Mouse (Mus musculus) heart, embryonic 12.5 days (tissue): ENCODE results near the gene Gm10840. TPM values are rescaled to one million over a fixed set of nuclear protein-coding genes. Genes with fewer than 3 reads are reported as not detected.
"Not testable (repeated sequence)": the region's sequence is repeated elsewhere in the genome, so short reads cannot be mapped to it uniquely, and the experiment has no call there.

Experiments
- ATAC-seq: fragments of 200-750 bp; cut with Nextera tagmentation; 2 replicates; pipeline ENCODE4 v1.8.0; 2017; ENCODE audit warnings: moderate TSS enrichment, moderate library complexity; ENCODE audit not compliant: insufficient number of reproducible peaks, low FRiP score
- H3K27ac ChIP-seq: fragments of 300-500 bp; sonication (generic); 2 replicates; pipeline ENCODE4 v1.5.1; 2016; ENCODE audit warnings: mild to moderate bottlenecking, moderate library complexity; ENCODE audit not compliant: poor library complexity, severe bottlenecking
- H3K27me3 ChIP-seq: fragments of 300-500 bp; sonication (generic); replicated peaks from 2 replicates; pipeline ENCODE4 v1.6.1; 2016; ENCODE audit warnings: mild to moderate bottlenecking, moderate library complexity
- H3K36me3 ChIP-seq: fragments of 300-500 bp; sonication (generic); 2 replicates; pipeline ENCODE4 v1.6.1; 2016; ENCODE audit warnings: mild to moderate bottlenecking, moderate library complexity
- H3K4me1 ChIP-seq: fragments of 300-500 bp; sonication (generic); replicated peaks from 2 replicates; pipeline ENCODE4 v1.6.1; 2016; ENCODE audit warnings: mild to moderate bottlenecking
- H3K4me2 ChIP-seq: fragments of 300-500 bp; sonication (generic); 2 replicates; pipeline ENCODE4 v1.6.1; 2016; ENCODE audit warnings: mild to moderate bottlenecking, moderate library complexity
- H3K4me3 ChIP-seq: fragments of 300-500 bp; sonication (generic); 2 replicates; pipeline ENCODE4 v1.5.1; 2016; ENCODE audit warnings: mild to moderate bottlenecking
- H3K9ac ChIP-seq: fragments of 300-500 bp; sonication (generic); 2 replicates; pipeline ENCODE4 v1.6.1; 2016; ENCODE audit warnings: mild to moderate bottlenecking, moderate library complexity
- H3K9me3 ChIP-seq: fragments of 300-500 bp; sonication (generic); replicated peaks from 2 replicates; pipeline ENCODE4 v1.6.1; 2016; ENCODE audit warnings: mild to moderate bottlenecking, moderate library complexity
- WGBS: fragments of 180-500 bp; shearing (Covaris S2); methylation state at CpG from one replicate; pipeline ENCODE4 v1.1.7; 2016; 5-methylcytosine and 5-hydroxymethylcytosine counted together
- polyA plus RNA-seq: library from polyadenylated mRNA; unstranded; fragments of >200 nt; fragmentation: Nextera tagmentation; extraction: Ambion mirVana; gene quantifications from 2 replicates; pipeline ENCODE4 v1.2.1, GENCODE M21; 2016

Gene Gm10840
- polyA plus RNA-seq: not detected in 2 replicates

DNA sequence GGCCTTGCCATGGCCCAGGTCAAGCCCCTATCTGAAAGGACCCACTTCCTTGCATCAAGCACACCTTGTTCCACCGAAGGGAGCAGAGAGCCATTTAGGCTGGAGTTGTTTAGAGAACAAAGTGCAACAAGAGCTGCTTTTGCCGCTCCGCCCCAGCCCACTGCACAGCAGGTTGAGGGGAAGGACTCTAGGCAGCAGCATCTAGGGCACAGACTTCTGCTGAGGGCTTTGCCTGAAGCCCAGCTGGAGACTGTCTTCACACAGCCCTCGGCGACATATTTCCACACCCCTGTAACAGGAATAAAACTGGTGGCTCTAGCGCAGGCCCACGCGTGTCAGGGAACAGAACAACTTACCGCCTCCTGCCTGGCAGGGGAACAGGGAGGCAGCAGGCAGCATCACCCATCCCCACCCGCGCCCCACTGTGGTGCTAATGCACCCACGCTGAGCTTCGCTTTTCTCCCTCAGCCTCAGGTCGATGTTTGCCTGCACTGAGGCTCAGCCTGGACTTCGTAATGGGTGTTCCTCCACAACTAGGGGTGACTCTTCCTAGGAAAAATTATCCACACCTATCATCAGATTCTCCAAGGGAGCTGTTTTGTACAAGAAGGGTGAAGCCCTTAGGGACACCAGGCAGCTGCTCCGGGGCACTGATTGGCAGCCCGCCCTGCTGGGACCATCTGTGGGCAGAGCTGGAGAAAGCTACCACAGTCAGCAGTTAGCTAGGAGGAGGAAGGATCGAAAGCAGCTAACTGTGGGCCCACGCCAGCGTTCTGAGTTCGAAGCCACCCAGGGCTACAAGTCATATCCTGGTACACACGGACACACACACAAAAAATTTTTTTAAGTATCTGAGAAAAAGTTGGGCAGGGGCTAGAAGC lies at the start of gene Gm10840, which contains the start of gene Limd2:
TSS of gene Gm10840 (plus strand) at position 10 of the 881 bp plus-strand sequence.
TSS of gene Limd2 (minus strand) at position 20 of the 881 bp plus-strand sequence.
- WGBS: 29% methylated on average over 22 of the region's 22 CpGs
- Histone ChIP-seq H3K27me3 (no peaks in the 10 kb centered on the region), H3K36me3 (peaks cover 54% of the 10 kb centered on the region), H3K4me1 (peaks cover 33% of the 10 kb centered on the region), H3K9ac (peak within 1 kb of the TSS; percentile 90), H3K9me3 (no peaks in the 10 kb centered on the region), H3K4me3 (peak within 1 kb of the TSS; percentile 88), H3K4me2 (peak within 1 kb of the TSS; percentile 93), H3K27ac (peak within 1 kb of the TSS; percentile 86)
- no peak for ATAC-seq

DNA sequence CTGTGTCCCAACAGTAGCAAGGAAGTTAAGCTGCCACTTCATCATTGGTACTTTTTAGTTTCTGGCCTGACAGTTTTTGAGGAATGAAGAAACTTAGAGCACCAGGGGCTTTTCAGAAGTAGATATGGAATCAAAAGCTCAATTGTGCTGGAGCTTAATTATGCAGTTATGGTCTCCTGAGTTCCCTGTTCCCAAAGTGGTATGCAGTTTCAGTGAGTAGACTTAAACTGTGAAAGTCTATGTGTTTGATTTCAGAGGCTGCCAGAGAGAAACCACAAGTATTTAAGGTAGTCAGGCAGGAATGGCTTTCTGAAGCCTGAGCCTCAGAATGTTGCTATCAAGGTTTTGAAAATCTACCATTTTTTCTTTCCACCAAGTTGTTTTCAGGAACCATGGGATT lies 49.0 kb upstream of the Gm10840 start:
- Histone ChIP-seq H3K4me3 (no peak overlapping the region), H3K27me3 (no peaks in the 10 kb centered on the region), H3K9ac (no peak overlapping the region), H3K27ac (no peak overlapping the region), H3K4me1 (peaks cover 3% of the 10 kb centered on the region; the same call in 1 of the 2 replicates), H3K4me2 (no peak overlapping the region), H3K9me3 (no peaks in the 10 kb centered on the region), H3K36me3 (peaks cover 39% of the 10 kb centered on the region)
- ATAC-seq: no peak

DNA sequence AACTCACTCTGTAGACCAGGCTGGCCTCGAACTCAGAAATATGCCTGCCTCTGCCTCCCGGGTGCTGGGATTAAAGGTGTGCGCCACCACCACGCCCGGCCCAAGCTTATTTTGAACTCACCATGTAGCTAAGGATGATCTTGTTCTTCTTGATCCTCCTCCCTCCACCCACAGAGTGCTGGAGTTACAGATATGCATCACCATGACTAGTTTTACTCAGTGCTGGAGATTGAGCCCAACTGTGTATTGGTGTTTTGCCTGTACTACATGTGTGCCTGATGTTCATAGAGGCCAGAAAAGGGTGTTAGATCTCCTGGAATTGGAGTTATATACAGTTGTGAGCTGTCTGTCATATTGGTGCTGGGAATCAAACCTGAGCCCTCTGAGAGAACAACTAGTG lies 38.4 kb upstream of the Gm10840 start:
- Histone ChIP-seq H3K27me3 (no peaks in the 10 kb centered on the region), H3K9me3 (no peaks in the 10 kb centered on the region), H3K27ac (peak overlapping the region; percentile 34; the same call in 1 of the 2 replicates), H3K36me3 (peaks cover 61% of the 10 kb centered on the region), H3K4me3 (no peak overlapping the region), H3K9ac (no peak overlapping the region), H3K4me1 (peaks cover 4% of the 10 kb centered on the region; the same call in 1 of the 2 replicates), H3K4me2 (no peak overlapping the region)
- 87% methylated on average over 5 of the region's 5 CpGs for WGBS
- ATAC-seq: no peak

DNA sequence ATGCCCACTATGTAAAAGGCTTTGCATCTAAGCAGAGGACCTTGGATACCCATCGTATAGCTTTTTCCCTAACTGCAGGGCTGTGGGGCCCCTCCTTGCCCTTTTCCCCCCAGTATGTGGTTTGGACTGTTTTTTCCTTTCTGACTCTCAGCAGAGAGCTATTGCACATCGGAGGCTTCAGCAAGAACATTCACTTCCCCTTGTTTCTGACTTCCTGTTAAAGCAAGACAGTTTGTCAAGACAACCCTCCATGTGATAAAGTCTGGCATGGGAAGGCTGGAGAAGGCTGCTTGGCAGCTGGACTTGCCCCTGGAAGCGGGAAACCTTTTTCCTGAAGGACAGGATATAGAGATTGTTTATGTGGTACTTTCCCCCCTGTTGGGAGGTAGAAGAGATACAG lies 37.9 kb upstream of the Gm10840 start:
- H3K27me3 ChIP-seq: no peaks in the 10 kb centered on the region
- ATAC-seq: no peak
- H3K9me3 ChIP-seq: no peaks in the 10 kb centered on the region
- H3K4me1 ChIP-seq: peaks cover 4% of the 10 kb centered on the region; the same call in 1 of the 2 replicates
- H3K36me3 ChIP-seq: peaks cover 56% of the 10 kb centered on the region
- WGBS: 64% methylated on average over 3 of the region's 3 CpGs
- peak overlapping the region; percentile 34; the same call in 1 of the 2 replicates for H3K27ac ChIP-seq
- no peak overlapping the region for H3K9ac ChIP-seq
- H3K4me2 ChIP-seq: no peak overlapping the region
- no peak overlapping the region for H3K4me3 ChIP-seq

DNA sequence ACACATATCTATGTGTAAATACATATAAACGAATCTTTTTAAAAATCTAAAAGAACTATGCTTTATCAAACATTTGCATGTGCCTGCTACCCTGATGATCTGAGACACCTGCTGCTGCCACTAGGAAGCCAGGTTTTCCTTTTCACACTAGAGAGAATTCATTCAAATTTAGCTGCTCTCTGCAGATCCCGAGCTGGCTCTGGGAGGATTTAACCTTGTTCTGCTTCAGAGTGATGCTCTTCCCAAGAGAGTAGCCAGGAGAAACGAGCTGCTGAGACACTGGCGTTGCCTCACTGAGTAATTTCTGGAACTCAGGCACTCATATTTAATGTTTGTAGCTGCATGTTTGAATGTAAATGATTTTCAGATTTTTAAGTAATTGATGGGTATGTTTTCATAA lies 35.9 kb upstream of the Gm10840 start:
- Histone ChIP-seq H3K4me1 (peaks cover 7% of the 10 kb centered on the region), H3K4me2 (no peak overlapping the region), H3K9me3 (no peaks in the 10 kb centered on the region), H3K4me3 (no peak overlapping the region), H3K27me3 (no peaks in the 10 kb centered on the region), H3K9ac (no peak overlapping the region), H3K27ac (no peak overlapping the region), H3K36me3 (peaks cover 48% of the 10 kb centered on the region)
- no peak for ATAC-seq
- 75% methylated on average over 4 of the region's 4 CpGs for WGBS

DNA sequence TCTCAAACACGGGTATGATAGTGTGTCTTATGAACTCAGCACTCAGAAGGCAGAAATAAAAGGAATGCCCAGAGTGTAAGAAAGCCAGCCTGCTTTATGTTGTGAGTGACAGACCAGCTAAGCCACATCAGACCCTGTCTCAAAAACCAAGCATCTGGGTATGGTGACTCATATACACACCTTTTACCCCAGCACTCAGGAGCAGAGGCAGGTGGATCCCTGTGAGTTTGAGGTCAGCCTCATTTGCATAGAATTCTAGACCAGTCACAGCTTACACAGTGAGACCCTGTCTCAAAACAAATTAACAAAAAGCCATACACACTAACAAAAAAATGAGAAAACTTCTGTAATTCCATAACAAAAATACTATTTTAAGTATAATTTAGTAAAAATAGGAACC lies 34.8 kb upstream of the Gm10840 start:
- peaks cover 7% of the 10 kb centered on the region for H3K4me1 ChIP-seq
- no peak overlapping the region for H3K4me3 ChIP-seq
- 88% methylated on average over 1 of the region's 1 CpGs for WGBS
- H3K9me3 ChIP-seq: no peaks in the 10 kb centered on the region
- H3K4me2 ChIP-seq: no peak overlapping the region
- no peak for ATAC-seq
- no peak overlapping the region for H3K9ac ChIP-seq
- H3K36me3 ChIP-seq: peaks cover 56% of the 10 kb centered on the region
- no peaks in the 10 kb centered on the region for H3K27me3 ChIP-seq
- H3K27ac ChIP-seq: no peak overlapping the region

DNA sequence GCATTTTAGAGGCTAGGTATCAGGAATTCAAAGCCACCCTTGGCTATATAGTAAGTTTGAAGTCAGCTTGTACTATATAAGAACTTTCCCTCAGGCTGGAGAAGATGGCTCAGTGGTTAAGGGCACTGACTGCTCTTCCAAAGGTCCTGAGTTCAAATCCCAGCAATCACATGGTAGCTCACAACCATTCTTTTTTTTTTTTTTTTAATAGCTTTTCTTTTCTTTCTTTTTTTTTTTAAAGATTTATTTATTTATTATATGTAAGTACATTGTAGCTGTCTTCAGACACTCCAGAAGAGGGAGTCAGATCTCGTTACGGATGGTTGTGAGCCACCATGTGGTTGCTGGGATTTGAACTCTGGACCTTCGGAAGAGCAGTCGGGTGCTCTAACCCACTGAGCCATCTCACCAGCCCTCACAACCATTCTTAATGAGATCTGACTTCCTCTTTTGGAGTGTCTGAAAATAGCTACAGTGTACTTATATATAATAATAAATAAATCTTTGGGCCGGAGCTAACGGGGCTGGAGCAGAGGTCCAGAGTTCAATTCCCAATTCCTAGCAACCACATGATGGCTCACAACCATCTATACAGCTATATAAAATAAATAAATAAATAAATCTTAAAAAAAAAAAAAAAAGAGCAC lies 33.8 kb upstream of the Gm10840 start:
- H3K27me3 ChIP-seq, H3K9me3 ChIP-seq, H3K4me1 ChIP-seq, H3K9ac ChIP-seq, H3K27ac ChIP-seq, ATAC-seq, H3K4me2 ChIP-seq, H3K4me3 ChIP-seq: not testable (repeated sequence)
- 93% methylated on average over 6 of the region's 6 CpGs for WGBS
- peaks cover 52% of the 10 kb centered on the region for H3K36me3 ChIP-seq

DNA sequence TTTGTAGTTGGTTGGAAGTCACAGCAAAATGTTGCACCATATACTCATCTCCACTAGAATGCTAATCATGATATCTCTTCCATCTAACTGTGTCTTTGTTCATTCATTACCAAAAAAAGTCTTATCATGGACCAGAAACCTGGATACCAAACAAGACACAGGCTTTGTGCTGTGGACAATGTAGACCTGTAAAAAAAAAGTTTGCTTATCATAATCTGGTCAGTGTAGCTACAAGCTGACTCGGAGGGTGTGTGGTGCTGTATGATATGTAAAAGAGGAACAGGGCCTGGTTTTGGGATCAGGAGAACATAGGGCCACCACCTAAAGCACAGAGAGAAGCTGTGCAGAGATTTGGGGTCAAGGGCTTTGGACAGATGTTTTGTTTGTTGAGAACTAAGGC lies 31.2 kb upstream of the Gm10840 start:
- H3K4me2 ChIP-seq: no peak overlapping the region
- no peaks in the 10 kb centered on the region for H3K9me3 ChIP-seq
- H3K9ac ChIP-seq: no peak overlapping the region
- H3K4me3 ChIP-seq: no peak overlapping the region
- ATAC-seq: no peak
- H3K27me3 ChIP-seq: no peaks in the 10 kb centered on the region
- WGBS: 44% methylated on average over 1 of the region's 1 CpGs
- no peak overlapping the region for H3K27ac ChIP-seq
- H3K4me1 ChIP-seq: peaks cover 16% of the 10 kb centered on the region
- peaks cover 39% of the 10 kb centered on the region for H3K36me3 ChIP-seq

DNA sequence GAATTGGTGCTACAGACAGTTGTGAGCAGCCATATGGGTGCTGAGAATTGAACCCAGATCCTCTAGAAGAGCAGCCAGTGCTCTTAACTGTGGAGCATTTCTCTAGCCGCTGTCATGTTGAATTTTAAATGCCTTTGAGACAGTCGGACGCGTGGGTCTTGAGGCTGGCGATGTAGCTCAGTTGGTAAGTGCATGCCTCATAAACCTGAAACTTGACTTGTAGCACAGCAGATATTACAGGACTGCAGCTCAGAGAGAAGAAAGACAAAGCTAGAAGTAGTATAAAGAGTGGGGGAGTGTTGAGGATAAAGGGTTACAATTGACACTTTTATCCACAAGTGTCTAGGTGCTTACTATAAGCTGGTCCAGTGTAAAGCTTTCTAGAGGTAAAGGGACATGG lies 28.1 kb upstream of the Gm10840 start:
- H3K4me2 ChIP-seq: no peak overlapping the region
- H3K27ac ChIP-seq: no peak overlapping the region
- H3K9me3 ChIP-seq: no peaks in the 10 kb centered on the region
- no peaks in the 10 kb centered on the region for H3K27me3 ChIP-seq
- no peak for ATAC-seq
- no peak overlapping the region for H3K9ac ChIP-seq
- H3K4me3 ChIP-seq: no peak overlapping the region
- H3K36me3 ChIP-seq: peaks cover 39% of the 10 kb centered on the region
- 95% methylated on average over 5 of the region's 5 CpGs for WGBS
- peaks cover 29% of the 10 kb centered on the region for H3K4me1 ChIP-seq

DNA sequence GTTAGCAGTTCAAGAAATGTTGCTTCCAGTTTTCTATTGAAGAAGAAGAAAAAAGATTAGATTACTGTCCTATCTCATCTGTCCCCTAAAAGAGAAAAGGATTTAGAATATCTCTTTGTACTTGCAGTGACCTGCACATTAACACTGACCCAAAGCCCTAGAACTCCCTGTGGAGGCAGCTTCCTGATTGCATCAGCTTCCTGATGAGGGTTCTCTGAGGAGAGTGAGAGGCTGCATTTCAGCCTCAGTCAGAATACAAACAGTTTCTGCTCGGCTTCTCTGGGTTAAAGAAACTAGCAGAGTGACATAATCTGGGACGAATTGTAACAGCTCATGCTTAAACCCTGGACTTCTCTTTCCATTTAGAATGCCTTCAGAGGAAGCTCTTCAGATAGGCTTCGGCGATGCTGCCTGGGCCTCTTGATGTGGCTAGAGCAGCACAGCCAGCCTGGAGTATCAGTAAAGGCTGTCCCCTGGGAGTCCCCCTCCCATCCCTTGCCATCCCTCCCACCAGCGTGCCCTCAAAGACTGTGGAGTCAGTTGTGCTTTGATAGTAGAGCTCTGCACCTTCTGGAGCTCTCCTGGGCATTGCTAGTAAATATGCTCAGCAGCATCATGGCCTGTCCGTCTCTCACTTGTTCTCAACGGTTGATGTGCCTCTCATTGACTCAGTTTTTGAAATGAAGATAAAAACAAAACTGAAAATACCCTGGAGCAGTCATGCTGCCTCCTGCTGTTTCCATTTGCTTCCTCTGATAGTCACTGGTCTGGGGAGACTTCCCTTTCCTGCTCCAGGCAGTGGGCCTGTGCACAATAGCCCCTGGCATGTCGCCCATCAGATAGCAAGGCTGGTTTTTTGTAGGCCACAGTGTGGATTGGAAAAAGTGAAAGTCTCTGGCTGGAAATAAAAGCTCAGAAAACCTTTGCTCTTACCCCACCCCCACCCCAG lies 25.8 kb upstream of the Gm10840 start:
- Histone ChIP-seq H3K9me3 (no peaks in the 10 kb centered on the region), H3K4me3 (no peak overlapping the region), H3K4me2 (peak overlapping the region; percentile 53), H3K36me3 (peaks cover 39% of the 10 kb centered on the region), H3K4me1 (peaks cover 26% of the 10 kb centered on the region), H3K27me3 (no peaks in the 10 kb centered on the region), H3K27ac (peak overlapping the region; percentile 94), H3K9ac (peak overlapping the region; percentile 54)
- 8% methylated on average over 8 of the region's 8 CpGs for WGBS
- peak; percentile 94 for ATAC-seq
